Mouse (Mus musculus): ENCODE data around the gene Xpo4. TPM values are rescaled to one million over a fixed set of nuclear protein-coding genes. Genes with fewer than 3 reads are reported as not detected.

Gene Xpo4
- 1.3 and 1.4 TPM in 2 replicates for polyA plus RNA-seq (2012; rRNA removed)

DNA sequence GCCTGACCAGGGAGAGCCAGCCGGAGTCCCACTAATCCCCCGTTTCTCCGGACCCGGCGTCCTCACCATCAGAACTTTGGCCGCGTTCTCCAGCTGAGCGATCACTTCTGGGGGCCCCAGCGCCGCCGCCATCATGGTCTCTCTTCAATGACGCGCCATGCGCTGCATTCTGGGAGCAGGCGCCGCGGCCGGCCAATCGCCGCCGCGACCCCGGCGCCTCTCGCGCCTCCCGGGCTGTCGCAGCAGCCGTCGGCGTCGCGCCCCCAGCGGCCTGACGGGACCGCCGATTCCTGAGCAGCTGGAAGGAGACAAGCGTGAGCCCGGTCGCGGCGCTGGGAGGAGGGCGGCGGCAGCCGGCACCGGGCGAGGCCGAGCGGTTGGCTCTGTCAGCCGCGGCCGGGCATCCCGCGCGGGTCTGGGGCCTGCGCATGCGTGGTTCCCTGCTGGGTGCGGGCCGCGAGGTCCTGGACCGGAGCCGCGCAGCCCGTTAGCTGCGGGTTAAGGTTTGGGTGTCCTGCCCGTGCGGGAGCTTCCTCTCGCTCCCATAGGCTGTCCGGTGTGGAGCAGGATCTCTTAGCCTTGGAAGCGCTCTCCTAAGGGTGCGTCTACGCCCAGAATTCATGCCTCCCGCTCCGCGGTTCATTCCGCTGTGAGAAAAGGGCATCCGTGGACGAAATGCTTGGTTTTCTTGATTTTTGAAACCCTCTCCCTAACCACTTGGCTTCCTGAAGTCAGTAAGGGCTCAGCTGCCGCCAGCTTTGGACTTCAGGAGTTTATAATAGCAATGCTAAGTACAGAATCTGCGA is at the start of gene Xpo4:
Gene Xpo4, minus strand, starts transcription at position 609 of the 806 bp plus-strand sequence.

DNA sequence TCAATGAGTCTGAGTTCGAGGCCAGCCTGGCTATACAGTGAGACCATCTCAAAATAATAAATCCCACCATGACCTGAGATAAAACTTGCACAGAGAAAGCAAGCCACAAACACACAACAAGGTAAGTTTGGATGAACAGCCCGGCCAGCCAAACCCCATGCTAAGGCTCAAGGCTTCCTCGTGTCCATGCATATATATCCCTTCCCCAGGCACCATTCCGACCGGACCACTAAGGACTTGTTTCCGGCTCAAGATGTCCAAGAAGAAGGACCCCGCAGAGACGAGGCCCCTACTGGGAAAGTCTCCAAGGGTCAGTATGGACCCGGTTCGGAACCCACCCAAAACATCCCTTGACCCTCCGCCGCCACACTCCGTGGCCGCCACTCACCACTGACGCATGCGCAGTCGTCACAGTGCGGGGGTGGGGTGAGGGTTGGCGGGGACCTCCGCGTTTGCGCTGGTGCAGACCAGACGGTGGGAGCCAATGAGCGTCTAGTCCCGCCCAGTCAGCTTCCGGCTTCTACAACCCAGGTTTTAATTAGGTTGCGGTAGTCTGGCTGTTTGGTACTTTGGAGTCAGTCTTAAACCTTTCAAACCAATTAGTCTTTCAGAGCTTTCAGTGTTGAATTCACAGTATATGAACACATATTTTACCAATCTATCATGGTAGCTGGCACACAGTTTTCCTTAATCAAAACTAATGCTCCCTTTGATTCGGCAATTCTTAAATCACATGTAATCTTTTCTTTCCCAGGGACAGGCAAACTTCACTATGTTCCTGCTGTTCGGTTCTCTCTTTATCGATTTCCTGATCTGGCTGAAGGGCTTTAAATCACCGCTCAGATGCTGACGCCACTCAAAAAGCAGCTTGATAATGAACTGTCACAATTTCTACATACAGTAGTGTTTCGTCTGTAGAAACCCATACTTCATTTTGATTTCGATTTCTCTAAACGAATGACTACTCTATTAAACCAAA is 93.8 kb downstream of the Xpo4 start, which contains the start of gene Eef1akmt1:
Gene Eef1akmt1, minus strand, starts transcription at position 458 of the 979 bp plus-strand sequence.

Other genes with a start within 250 kb of the Xpo4 start
- gene Ift88, start 241.4 kb downstream of the Xpo4 start, polyA plus RNA-seq (2012; rRNA removed), result 2.1 and 2.2 TPM in 2 replicates
- 42.0 and 51.7 TPM in 2 replicates for gene Il17d, start 140.7 kb downstream of the Xpo4 start, polyA plus RNA-seq (2012; rRNA removed)
- 9.3 and 10.3 TPM in 2 replicates for gene Eef1akmt1, start 93.8 kb downstream of the Xpo4 start, polyA plus RNA-seq (2012; rRNA removed)
- not detected in 2 replicates for gene Gm49361, start 80.7 kb upstream of the Xpo4 start, polyA plus RNA-seq (2012; rRNA removed)
- gene Lats2, start 93.0 kb upstream of the Xpo4 start, polyA plus RNA-seq (2012; rRNA removed), result 33.5 and 36.0 TPM in 2 replicates
- gene Sap18, start 132.8 kb upstream of the Xpo4 start, polyA plus RNA-seq (2012; rRNA removed), result 4.6 and 8.0 TPM in 2 replicates
- gene Ska3, start 160.8 kb upstream of the Xpo4 start, polyA plus RNA-seq (2012; rRNA removed), result 0.65 and 1.2 TPM in 2 replicates
- 52.5 and 54.7 TPM in 2 replicates for gene Mrpl57, start 160.8 kb upstream of the Xpo4 start, polyA plus RNA-seq (2012; rRNA removed)
- gene Zdhhc20, start 224.8 kb upstream of the Xpo4 start, polyA plus RNA-seq (2012; rRNA removed), result 4.7 and 5.1 TPM in 2 replicates

Data from colon, adult 2 months (tissue).